Mouse (Mus musculus) effector memory CD4-positive, alpha-beta T cell, adult 7 months (primary cell): ENCODE measurements around the gene Slc6a3. TPM values are rescaled to one million over a fixed set of nuclear protein-coding genes. Genes with fewer than 3 reads are reported as not detected.

Experiments used
- polyA plus RNA-seq: library from polyadenylated mRNA; unstranded; fragments of 100-300 nt; shearing (Covaris generic); gene quantifications from one replicate; pipeline ENCODE4 v1.2.1, GENCODE M21; 2017

Gene Slc6a3
- polyA plus RNA-seq, result 0.18 TPM

GRCm38 (mm10) chr13:73536403-73536821 lies at the start of gene Slc6a3:
Gene Slc6a3, plus strand, starts transcription at chr13:73536747.

DNA sequence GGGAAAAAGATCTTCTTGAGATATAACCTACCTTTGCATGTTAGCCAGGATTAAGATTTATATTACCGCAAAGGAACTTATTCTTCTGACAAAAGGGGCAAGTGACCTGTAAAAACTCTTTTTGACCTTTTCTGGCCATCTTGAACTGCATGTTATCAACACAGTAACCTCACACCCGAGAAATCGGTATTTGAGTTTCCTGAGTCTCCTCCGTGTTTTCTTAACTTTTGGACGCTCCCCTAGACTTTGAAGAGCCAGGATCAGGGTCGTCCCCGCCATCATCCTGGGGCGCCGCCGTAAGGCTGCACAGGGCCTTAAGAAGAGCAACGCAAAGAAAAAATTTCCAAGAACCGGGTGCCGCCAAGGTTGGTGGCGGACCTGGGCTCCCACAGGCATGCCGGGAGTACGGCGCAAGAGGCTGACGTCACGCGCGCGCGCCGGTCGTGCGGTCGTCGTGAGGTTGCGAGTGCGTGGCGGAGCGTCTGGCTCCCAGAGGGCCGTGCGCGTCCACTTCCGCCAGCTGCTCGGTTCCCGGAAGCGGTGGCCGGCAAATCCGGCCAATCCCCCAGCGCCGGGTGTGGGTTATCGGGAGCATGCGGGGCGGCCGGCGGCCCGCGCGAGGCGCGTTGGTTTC lies 67.1 kb downstream of the Slc6a3 start, which contains the start of gene Clptm1l:
Gene Clptm1l, plus strand, starts transcription at position 485 of the 634 bp plus-strand sequence.

GRCm38 (mm10) chr13:73626745-73627549 lies 90.4 kb downstream of the Slc6a3 start, which contains the start of gene Tert:
Gene Tert, plus strand, starts transcription at chr13:73626911.

Other genes with a start within 250 kb of the Slc6a3 start
- 51.6 TPM for gene Mrpl36, start 208.2 kb upstream of the Slc6a3 start, polyA plus RNA-seq
- gene Ndufs6, start 208.2 kb upstream of the Slc6a3 start, polyA plus RNA-seq, result 119 TPM
- 25.6 TPM for gene Lpcat1, start 69.5 kb upstream of the Slc6a3 start, polyA plus RNA-seq
- gene Clptm1l, start 67.3 kb downstream of the Slc6a3 start, polyA plus RNA-seq, result 138 TPM
- gene Tert, start 90.2 kb downstream of the Slc6a3 start, polyA plus RNA-seq, result 4.6 TPM
- not detected for gene Slc6a18, start 141.3 kb downstream of the Slc6a3 start, polyA plus RNA-seq
- not detected for gene Slc6a19, start 168.1 kb downstream of the Slc6a3 start, polyA plus RNA-seq
- gene Slc12a7, start 196.3 kb downstream of the Slc6a3 start, polyA plus RNA-seq, result 66.3 TPM